Mouse (Mus musculus) embryo, embryonic 10.5 days (tissue): ENCODE results near the gene Gm6812.
"Not testable (repeated sequence)": the region's sequence is repeated elsewhere in the genome, so short reads cannot be mapped to it uniquely, and the experiment has no call there.

Experiments used
- DNase-seq: peaks from one replicate; pipeline ENCODE4 v3.0.0-alpha.2; 2015; ENCODE audit warnings: low spot score

Gm6812 gene

GRCm38 (mm10) chrX:68892953-68893352 is at the start of gene Gm6812:
Gene Gm6812, minus strand, starts transcription at chrX:68893053.
- not testable (repeated sequence) for DNase-seq

- DNase-seq, result no peak
Observed at GRCm38 (mm10) chrX:68865145-68865544, 27.7 kb downstream of the Gm6812 start.
